Mouse (Mus musculus) heart, embryonic 12.5 days (tissue): ENCODE measurements around the gene Kcnj14. TPM values are rescaled to one million over a fixed set of nuclear protein-coding genes. Genes with fewer than 3 reads are reported as not detected.

Experiments used
- ATAC-seq: fragments of 200-750 bp; cut with Nextera tagmentation; 2 replicates; pipeline ENCODE4 v1.8.0; 2017; ENCODE audit warnings: moderate TSS enrichment, moderate library complexity; ENCODE audit not compliant: insufficient number of reproducible peaks, low FRiP score
- H3K27ac ChIP-seq: fragments of 300-500 bp; sonication (generic); 2 replicates; pipeline ENCODE4 v1.5.1; 2016; ENCODE audit warnings: mild to moderate bottlenecking, moderate library complexity; ENCODE audit not compliant: poor library complexity, severe bottlenecking
- H3K27me3 ChIP-seq: fragments of 300-500 bp; sonication (generic); replicated peaks from 2 replicates; pipeline ENCODE4 v1.6.1; 2016; ENCODE audit warnings: mild to moderate bottlenecking, moderate library complexity
- H3K36me3 ChIP-seq: fragments of 300-500 bp; sonication (generic); 2 replicates; pipeline ENCODE4 v1.6.1; 2016; ENCODE audit warnings: mild to moderate bottlenecking, moderate library complexity
- H3K4me1 ChIP-seq: fragments of 300-500 bp; sonication (generic); replicated peaks from 2 replicates; pipeline ENCODE4 v1.6.1; 2016; ENCODE audit warnings: mild to moderate bottlenecking
- H3K4me2 ChIP-seq: fragments of 300-500 bp; sonication (generic); 2 replicates; pipeline ENCODE4 v1.6.1; 2016; ENCODE audit warnings: mild to moderate bottlenecking, moderate library complexity
- H3K4me3 ChIP-seq: fragments of 300-500 bp; sonication (generic); 2 replicates; pipeline ENCODE4 v1.5.1; 2016; ENCODE audit warnings: mild to moderate bottlenecking
- H3K9ac ChIP-seq: fragments of 300-500 bp; sonication (generic); 2 replicates; pipeline ENCODE4 v1.6.1; 2016; ENCODE audit warnings: mild to moderate bottlenecking, moderate library complexity
- H3K9me3 ChIP-seq: fragments of 300-500 bp; sonication (generic); replicated peaks from 2 replicates; pipeline ENCODE4 v1.6.1; 2016; ENCODE audit warnings: mild to moderate bottlenecking, moderate library complexity
- WGBS: fragments of 180-500 bp; shearing (Covaris S2); methylation state at CpG from one replicate; pipeline ENCODE4 v1.1.7; 2016; 5-methylcytosine and 5-hydroxymethylcytosine counted together
- polyA plus RNA-seq: library from polyadenylated mRNA; unstranded; fragments of >200 nt; fragmentation: Nextera tagmentation; extraction: Ambion mirVana; gene quantifications from 2 replicates; pipeline ENCODE4 v1.2.1, GENCODE M21; 2016

Gene Kcnj14
- 0.63 and 0.70 TPM in 2 replicates for polyA plus RNA-seq

DNA sequence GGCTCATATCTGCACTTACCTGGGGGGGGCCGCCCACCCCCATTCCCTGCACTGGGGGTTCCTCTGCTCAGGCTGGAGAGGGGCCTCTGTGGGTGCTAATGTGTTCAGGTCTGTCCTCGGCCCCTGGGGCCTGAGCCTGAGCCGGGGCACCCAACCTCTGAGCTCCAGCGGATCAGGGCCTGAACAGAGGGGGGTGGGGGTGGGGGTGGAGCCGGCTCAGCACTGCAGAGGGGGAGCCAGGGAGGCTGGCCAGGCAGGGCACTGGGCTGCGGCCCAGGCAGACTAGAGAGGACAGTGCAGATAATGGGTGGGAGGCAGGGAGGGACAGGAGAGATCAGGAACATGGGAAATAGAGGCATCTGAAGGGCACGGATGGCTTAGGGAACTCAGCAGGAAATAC is at the start of gene Kcnj14:
Kcnj14 (minus strand) TSS at position 185 of the 400 bp plus-strand sequence.
- H3K4me1 ChIP-seq: peaks cover 8% of the 10 kb centered on the region
- ATAC-seq: no peak
- no peak within 1 kb of the TSS for H3K4me2 ChIP-seq
- 59% methylated on average over 7 of the region's 7 CpGs for WGBS
- H3K36me3 ChIP-seq: peaks cover 67% of the 10 kb centered on the region
- H3K9ac ChIP-seq: no peak within 1 kb of the TSS
- no peak within 1 kb of the TSS for H3K4me3 ChIP-seq
- H3K27me3 ChIP-seq: peaks cover 9% of the 10 kb centered on the region
- H3K9me3 ChIP-seq: no peaks in the 10 kb centered on the region
- no peak within 1 kb of the TSS for H3K27ac ChIP-seq

DNA sequence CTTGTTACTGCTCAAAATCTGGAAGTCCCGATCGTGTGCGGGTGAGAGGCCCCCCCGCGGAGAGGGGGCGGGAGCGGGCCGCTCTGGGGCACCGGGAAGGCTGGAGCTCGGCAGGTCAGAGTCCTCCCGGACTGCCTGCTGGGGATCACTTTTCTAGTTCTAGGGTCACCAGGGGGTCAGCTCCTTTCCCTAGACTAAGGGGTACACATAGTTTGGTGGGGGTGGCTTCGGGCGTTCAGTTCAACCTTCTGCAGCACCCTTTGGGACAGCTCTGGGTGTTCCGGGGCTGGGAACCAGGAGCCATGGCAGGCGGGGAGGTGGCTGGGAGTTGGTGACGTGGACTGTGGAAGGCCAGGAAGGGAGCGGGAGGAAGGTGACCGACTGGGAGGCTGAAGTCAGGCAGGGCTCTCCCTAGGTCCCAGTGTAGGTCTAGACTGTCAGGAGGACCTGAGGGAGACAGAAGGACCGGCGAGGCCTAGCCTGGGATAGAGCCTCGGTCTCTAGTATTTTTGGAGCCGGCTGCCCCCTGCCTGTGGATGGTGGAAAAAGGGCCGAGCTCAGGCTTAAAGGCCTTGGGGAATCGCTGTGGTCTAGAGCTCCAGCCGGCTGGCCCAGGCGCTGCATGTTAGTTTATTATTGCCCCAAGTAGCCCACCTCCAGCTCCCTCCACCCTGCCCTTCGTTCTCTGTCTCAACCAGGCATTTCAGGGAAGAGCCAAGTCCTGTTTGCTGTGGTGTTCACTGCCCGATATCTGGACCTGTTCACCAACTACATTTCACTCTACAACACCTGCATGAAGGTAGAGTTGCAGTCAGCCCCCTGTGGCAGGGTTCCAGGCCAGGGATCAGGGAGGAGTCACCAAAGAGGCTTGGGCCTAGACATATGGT is 48.7 kb upstream of the Kcnj14 start:
- H3K9me3 ChIP-seq: no peaks in the 10 kb centered on the region
- 2% methylated on average over 28 of the region's 28 CpGs for WGBS

GRCm38 (mm10) chr7:45872624-45873023 is 48.0 kb upstream of the Kcnj14 start, which contains the start of gene Kdelr1:
TSS of gene Kdelr1 (plus strand) at chr7:45872772.
- H3K27ac ChIP-seq: peak within 1 kb of the TSS; percentile 95
- peak; percentile 80 for ATAC-seq
- no peaks in the 10 kb centered on the region for H3K9me3 ChIP-seq
- peaks cover 50% of the 10 kb centered on the region for H3K4me1 ChIP-seq
- peaks cover 45% of the 10 kb centered on the region for H3K27me3 ChIP-seq
- H3K4me2 ChIP-seq: peak within 1 kb of the TSS; percentile 92
- H3K4me3 ChIP-seq: peak within 1 kb of the TSS; percentile 90
- 0% methylated on average over 18 of the region's 18 CpGs for WGBS
- peaks cover 35% of the 10 kb centered on the region for H3K36me3 ChIP-seq
- H3K9ac ChIP-seq: peak within 1 kb of the TSS; percentile 97

More for the DNA sequence above, 48.7 kb upstream of the Kcnj14 start:
- peak overlapping the region; percentile 90 for H3K4me3 ChIP-seq
- H3K27ac ChIP-seq: peak overlapping the region; percentile 95
- H3K4me1 ChIP-seq: peaks cover 43% of the 10 kb centered on the region
- H3K4me2 ChIP-seq: peak overlapping the region; percentile 92
- H3K36me3 ChIP-seq: peaks cover 40% of the 10 kb centered on the region
- H3K27me3 ChIP-seq: peaks cover 38% of the 10 kb centered on the region
- peak overlapping the region; percentile 97 for H3K9ac ChIP-seq
- peak; percentile 65 for ATAC-seq

DNA sequence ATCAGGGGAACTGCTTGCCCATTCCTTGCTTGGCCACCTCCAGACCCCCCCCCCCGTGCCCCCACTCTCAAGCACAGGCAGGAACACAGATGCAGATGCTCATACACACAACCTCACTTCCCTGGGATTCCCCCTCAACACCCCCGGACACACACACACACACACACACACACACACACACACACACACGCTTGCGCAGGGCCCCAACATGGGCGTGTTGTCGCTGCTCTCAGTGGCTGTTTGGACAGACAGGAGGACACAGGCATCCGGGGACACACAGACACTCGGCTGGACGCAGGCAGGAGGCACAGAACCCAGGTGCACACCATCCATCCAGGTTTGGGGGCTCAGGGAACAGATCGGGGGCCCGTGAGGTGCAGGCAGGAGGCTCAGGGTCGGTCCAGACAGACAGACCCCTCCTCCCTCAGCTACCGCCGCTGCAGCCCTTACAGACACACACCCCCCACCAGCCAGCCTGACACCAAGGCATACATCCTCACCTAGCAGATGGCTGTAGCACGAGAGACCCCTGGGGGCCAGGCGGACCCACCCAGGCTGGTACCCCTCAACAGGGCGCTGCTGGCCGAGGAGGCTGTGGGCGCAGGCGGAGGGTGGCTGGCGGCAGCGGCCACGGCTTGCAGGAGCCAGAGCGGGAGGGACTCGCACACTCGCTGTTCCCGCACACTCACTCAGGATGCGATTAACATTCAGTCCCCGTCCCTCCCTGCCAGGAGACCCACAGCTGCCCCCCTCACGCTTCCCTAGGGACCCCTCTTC is 45.9 kb upstream of the Kcnj14 start:
- Histone ChIP-seq H3K4me1 (peaks cover 61% of the 10 kb centered on the region), H3K27me3 (peaks cover 53% of the 10 kb centered on the region), H3K36me3 (peaks cover 14% of the 10 kb centered on the region), H3K4me2 (peak overlapping the region; percentile 66), H3K9ac (peak overlapping the region; percentile 60), H3K27ac (no peak overlapping the region), H3K4me3 (peak overlapping the region; percentile 34), H3K9me3 (no peaks in the 10 kb centered on the region)
- WGBS: 2% methylated on average over 30 of the region's 30 CpGs
- ATAC-seq: no peak

- Histone ChIP-seq H3K4me1 (peaks cover 58% of the 10 kb centered on the region), H3K36me3 (peaks cover 8% of the 10 kb centered on the region; the same call in 1 of the 2 replicates), H3K27ac (no peak overlapping the region), H3K9ac (peak overlapping the region; percentile 60), H3K4me3 (peak overlapping the region; percentile 26), H3K27me3 (peaks cover 53% of the 10 kb centered on the region), H3K4me2 (peak overlapping the region; percentile 66), H3K9me3 (no peaks in the 10 kb centered on the region)
- no peak for ATAC-seq
- under 1% methylated on average over 13 of the region's 14 CpGs for WGBS
Observed at GRCm38 (mm10) chr7:45869787-45870186, 45.2 kb upstream of the Kcnj14 start.

GRCm38 (mm10) chr7:45869107-45869670 is 44.6 kb upstream of the Kcnj14 start:
- 17% methylated on average over 8 of the region's 8 CpGs for WGBS
- Histone ChIP-seq H3K9me3 (no peaks in the 10 kb centered on the region), H3K27me3 (peaks cover 53% of the 10 kb centered on the region), H3K4me3 (peak overlapping the region; percentile 26), H3K4me1 (peaks cover 52% of the 10 kb centered on the region), H3K9ac (peak overlapping the region; percentile 60), H3K27ac (no peak overlapping the region), H3K4me2 (peak overlapping the region; percentile 66), H3K36me3 (0 out of 2 replicates have a peak, but pooled peaks cover 2% of the 10 kb centered on the region)
- no peak for ATAC-seq

DNA sequence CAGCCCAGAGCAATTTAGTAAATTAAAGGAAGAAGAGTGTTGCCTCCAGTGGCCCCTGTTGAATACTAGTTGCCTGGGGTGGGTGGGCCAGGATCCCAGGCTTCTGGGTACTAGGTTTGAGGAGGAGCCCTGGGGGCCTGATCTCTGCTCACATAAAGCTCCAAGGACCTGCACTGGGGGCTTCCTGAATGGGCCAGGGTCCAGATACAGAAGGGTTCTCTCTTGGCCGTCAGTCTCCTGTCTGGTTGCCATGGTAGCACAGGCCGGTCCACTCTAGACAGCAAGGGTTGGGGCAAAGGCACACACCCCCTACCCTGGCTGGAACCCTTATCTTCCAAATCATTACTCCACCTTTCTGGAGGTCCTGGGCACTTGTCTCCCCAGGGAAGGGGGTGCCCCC is 43.3 kb upstream of the Kcnj14 start:
- no peak overlapping the region for H3K4me2 ChIP-seq
- H3K4me1 ChIP-seq: peaks cover 44% of the 10 kb centered on the region
- no peak for ATAC-seq
- H3K9ac ChIP-seq: no peak overlapping the region
- no peaks in the 10 kb centered on the region for H3K9me3 ChIP-seq
- peaks cover 57% of the 10 kb centered on the region for H3K27me3 ChIP-seq
- H3K36me3 ChIP-seq: no peaks in the 10 kb centered on the region
- WGBS: 23% methylated on average over 2 of the region's 2 CpGs
- H3K27ac ChIP-seq: no peak overlapping the region
- H3K4me3 ChIP-seq: no peak overlapping the region

DNA sequence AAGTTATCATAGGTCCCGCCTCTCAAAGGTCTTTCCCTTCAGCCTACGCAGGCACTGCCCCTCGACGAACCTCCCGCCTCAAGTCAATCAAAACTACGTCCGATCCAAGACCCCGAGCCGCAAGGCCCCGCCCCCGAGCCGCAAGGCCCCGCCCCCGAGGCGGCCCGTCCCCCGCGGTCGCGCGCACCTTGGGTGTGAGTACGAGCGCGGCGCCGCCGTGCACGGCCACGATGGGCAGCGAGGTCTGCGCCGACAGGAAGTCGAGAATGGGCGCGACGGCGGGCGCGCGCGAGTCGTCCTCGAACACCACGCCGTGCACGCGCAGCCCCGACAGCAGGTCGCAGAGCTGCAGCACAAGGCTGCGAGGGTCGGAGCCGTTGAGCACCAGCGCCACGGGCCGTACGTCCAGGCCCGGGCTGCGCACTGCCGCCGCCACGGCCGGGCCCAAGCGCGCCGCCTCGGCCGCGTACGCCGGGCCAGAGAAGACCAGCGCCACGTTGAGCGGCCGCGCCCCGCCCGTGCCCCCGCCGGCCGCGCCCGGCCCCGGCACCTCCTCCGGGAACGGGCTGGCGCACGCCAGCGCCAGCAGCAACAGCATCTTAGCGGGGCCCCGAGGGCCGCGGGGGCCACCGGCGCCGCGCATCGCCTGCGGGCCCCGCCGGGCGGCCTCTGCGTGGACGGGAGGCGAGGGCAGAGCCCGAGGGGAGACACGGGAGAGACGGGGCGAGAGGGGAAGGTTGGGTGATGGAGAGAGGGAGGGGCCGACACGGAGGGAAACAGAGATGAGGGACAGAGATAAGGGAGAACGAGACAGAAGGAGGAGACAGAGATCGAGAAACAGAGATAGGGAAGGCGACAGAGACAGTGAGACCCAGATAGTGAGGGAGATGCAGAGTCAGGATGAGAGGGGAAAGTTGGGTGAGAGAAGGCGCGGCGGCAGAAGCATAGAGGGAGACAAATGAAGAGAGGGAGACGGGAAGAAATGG is 41.6 kb upstream of the Kcnj14 start:
- under 1% methylated on average over 117 of the region's 117 CpGs for WGBS
- peaks cover 61% of the 10 kb centered on the region for H3K27me3 ChIP-seq
- H3K9ac ChIP-seq: peak overlapping the region; percentile 88
- H3K36me3 ChIP-seq: no peaks in the 10 kb centered on the region
- peak; percentile 69 for ATAC-seq
- H3K27ac ChIP-seq: no peak overlapping the region
- H3K4me3 ChIP-seq: peak overlapping the region; percentile 69
- H3K4me1 ChIP-seq: peaks cover 44% of the 10 kb centered on the region
- no peaks in the 10 kb centered on the region for H3K9me3 ChIP-seq
- H3K4me2 ChIP-seq: peak overlapping the region; percentile 88

DNA sequence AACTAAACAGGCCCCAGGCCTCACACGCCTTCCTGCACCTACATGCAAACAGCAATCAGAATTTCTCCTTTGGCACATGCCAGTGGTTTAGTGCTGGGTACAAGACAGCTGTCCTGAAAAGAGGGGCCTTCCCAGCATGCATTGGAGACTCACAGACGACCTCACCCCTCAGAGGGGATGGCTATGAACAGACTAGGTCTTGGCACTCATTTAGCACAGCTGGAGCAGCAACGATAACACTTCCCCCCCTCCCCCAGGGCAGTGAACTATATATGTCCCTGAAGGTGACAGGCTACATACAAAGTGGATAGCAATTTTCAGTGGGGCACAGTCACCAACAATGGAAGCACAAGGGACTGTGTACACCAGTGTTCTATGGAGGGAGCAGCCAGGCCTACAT is 39.9 kb upstream of the Kcnj14 start:
- ATAC-seq: no peak
- WGBS: 54% methylated on average over 3 of the region's 3 CpGs
- Histone ChIP-seq H3K9ac (no peak overlapping the region), H3K4me1 (peaks cover 30% of the 10 kb centered on the region), H3K27ac (no peak overlapping the region), H3K27me3 (peaks cover 59% of the 10 kb centered on the region), H3K9me3 (no peaks in the 10 kb centered on the region), H3K4me3 (no peak overlapping the region), H3K4me2 (no peak overlapping the region), H3K36me3 (no peaks in the 10 kb centered on the region)

DNA sequence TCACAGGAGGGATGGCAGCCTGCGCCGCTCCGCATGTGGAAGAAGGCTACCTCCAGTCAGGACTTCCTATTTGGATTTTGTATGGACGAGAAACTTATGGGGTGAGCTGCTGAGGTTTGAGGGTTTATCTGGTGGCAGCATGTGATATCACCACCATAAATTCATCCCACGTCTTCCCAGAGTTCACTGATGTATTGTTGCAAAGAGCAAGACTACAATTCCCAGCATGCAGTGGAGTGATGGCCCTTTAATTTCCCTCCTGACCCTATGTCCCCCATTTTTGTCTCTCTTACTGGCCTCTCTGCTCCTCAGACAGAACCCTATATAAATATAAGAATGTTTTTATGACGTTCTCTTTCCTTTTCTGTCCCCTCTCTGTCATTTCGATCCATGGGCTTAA is 38.2 kb upstream of the Kcnj14 start:
- WGBS: 79% methylated on average over 7 of the region's 7 CpGs

More for the DNA sequence above, 38.2 kb upstream of the Kcnj14 start:
- no peak overlapping the region for H3K4me3 ChIP-seq
- no peaks in the 10 kb centered on the region for H3K9me3 ChIP-seq
- no peak overlapping the region for H3K4me2 ChIP-seq
- H3K27ac ChIP-seq: no peak overlapping the region
- no peak for ATAC-seq
- H3K27me3 ChIP-seq: peaks cover 59% of the 10 kb centered on the region
- no peaks in the 10 kb centered on the region for H3K36me3 ChIP-seq
- no peak overlapping the region for H3K9ac ChIP-seq
- H3K4me1 ChIP-seq: peaks cover 16% of the 10 kb centered on the region
